In genomic region chr4:115731588-115732222, GRCm38 (mm10) we compare ENCODE assay signal across 8 mouse cellular contexts. TPM values are rescaled to one million over a fixed set of nuclear protein-coding genes. Genes with fewer than 3 reads are reported as not detected.
DNase-seq lines count a peak whose midpoint lies in the region; ATAC-seq and TF ChIP-seq lines count a peak whose summit lies in the region.

No protein-coding gene starts in this region.

- H3K27me3 ChIP-seq in Patski = no peaks in the 10 kb centered on the region
- peaks cover 17% of the 10 kb centered on the region for H3K27me3 ChIP-seq in hindbrain, embryonic 14.5 days (ENCODE audit: control insufficient read depth, insufficient read depth, low read length)

- H3K27ac ChIP-seq in hindbrain, embryonic 14.5 days = no peak overlapping the region

- H3K9ac ChIP-seq in hindbrain, embryonic 14.5 days = no peak overlapping the region

- 25% methylated on average over 7 of the region's 7 CpGs for WGBS in hindbrain, embryonic 14.5 days

- H3K4me3 ChIP-seq in hindbrain, embryonic 14.5 days (replicated peaks; ENCODE audit: low read length) = no peak overlapping the region

- POLR2A ChIA-PET in Patski (lab: Charles Lee) = no interaction called here

- H3K9me3 ChIP-seq in hindbrain, embryonic 14.5 days (ENCODE audit: control insufficient read depth, low read length) = 0 out of 2 replicates have a peak, but pooled peaks cover 5% of the 10 kb centered on the region

- H3K36me3 ChIP-seq in hindbrain, embryonic 14.5 days (replicated peaks; ENCODE audit: control insufficient read depth, insufficient read depth) = no peaks in the 10 kb centered on the region

- TF ChIP-seq CTCF in Patski (IDR thresholded peaks at IDR 0.05) = peak; percentile 74

- no peak for DNase-seq in Patski (ENCODE audit: low read depth, low spot score)
- DNase-seq in cerebellum, adult 9-10 months = peak; percentile 77
- DNase-seq in frontal cortex, adult 2 months (ENCODE audit: extremely low spot score in 1 of 2, low spot score in 1 of 2) = peak; percentile 42 to 87
- peak; percentile 87 for DNase-seq in hindbrain, embryonic 14.5 days (ENCODE audit: low spot score)
- DNase-seq in layer of hippocampus, postnatal 36 days = peak; percentile 61 to 71
- DNase-seq in lung, postnatal 36 days = peak; percentile 83
- DNase-seq in retina, postnatal 7 days (ENCODE audit: low read depth, low spot score) = peak; percentile 68
- DNase-seq in thymus, postnatal 4 days = peak; percentile 76

- no peak overlapping the region for H3K4me2 ChIP-seq in hindbrain, embryonic 14.5 days (replicated peaks)

- in situ Hi-C loops in Patski (cut with MboI; ENCODE audit: low pct_unique_long_range_greater_than_20kb) = loop anchor here (5.0 kb wide), 2 partner anchors 221 to 251 kb away; no protein-coding TSS in a partner anchor

- peak; percentile 35 for ATAC-seq in Patski
- ATAC-seq in hindbrain, embryonic 14.5 days (ENCODE audit: low FRiP score) = peak; percentile 82

- H3K4me1 ChIP-seq in hindbrain, embryonic 14.5 days (replicated peaks; ENCODE audit: control insufficient read depth, insufficient read depth, low read length) = no peaks in the 10 kb centered on the region

- CTCF ChIA-PET in Patski (lab: Charles Lee) = interaction anchor here (0.6 to 2.3 kb wide), 6 partner anchors 22 to 249 kb away, joined by 3 to 8 read pairs (median 4); no protein-coding TSS in a partner anchor

RNA-seq across cellular contexts. Expression of gene Efcab14, which starts 5.8 kb away (rescaled TPM):
- 38.9 TPM for polyA plus RNA-seq in Patski (2021)
- 35.9 and 37.1 TPM in 2 replicates for polyA plus RNA-seq in frontal cortex, adult 2 months (2012; rRNA removed)
- 23.9 and 25.5 TPM in 2 replicates for polyA plus RNA-seq in hindbrain, embryonic 14.5 days (2014; fragmentation: Nextera tagmentation; extraction: Ambion mirVana)
- total RNA-seq in layer of hippocampus, postnatal 36 days (2021) = 10 to 100 TPM; 46.9 to 53.8 TPM

RNA-seq across cellular contexts. Expression of gene Tex38, which starts 49.1 kb away (rescaled TPM):
- polyA plus RNA-seq in Patski (2021) = 0.83 TPM
- 0.19 and 0.20 TPM in 2 replicates for polyA plus RNA-seq in frontal cortex, adult 2 months (2012; rRNA removed)
- polyA plus RNA-seq in hindbrain, embryonic 14.5 days (2014; fragmentation: Nextera tagmentation; extraction: Ambion mirVana) = 0.27 and 0.33 TPM in 2 replicates
- not detected for total RNA-seq in layer of hippocampus, postnatal 36 days (2021)

RNA-seq across cellular contexts. Expression of gene Atpaf1, which starts 52.9 kb away (rescaled TPM):
- 28.5 TPM for polyA plus RNA-seq in Patski (2021)
- polyA plus RNA-seq in frontal cortex, adult 2 months (2012; rRNA removed) = 65.8 and 66.9 TPM in 2 replicates
- polyA plus RNA-seq in hindbrain, embryonic 14.5 days (2014; fragmentation: Nextera tagmentation; extraction: Ambion mirVana) = 40.9 and 45.6 TPM in 2 replicates
- 10 to 100 TPM; 49.6 to 60.5 TPM for total RNA-seq in layer of hippocampus, postnatal 36 days (2021)
